Mouse (Mus musculus): ENCODE measurements around the gene Gm11037.

Gm11037 gene

GRCm38 (mm10) chr2:131152166-131152730 is 19.0 kb downstream of the Gm11037 start:
- no peak for DNase-seq

GRCm38 (mm10) chr2:131154036-131154435 is 20.7 kb downstream of the Gm11037 start:
- no peak for DNase-seq

GRCm38 (mm10) chr2:131156987-131157386 is 23.7 kb downstream of the Gm11037 start:
- DNase-seq, result no peak

GRCm38 (mm10) chr2:131159491-131159910 is 26.2 kb downstream of the Gm11037 start:
- DNase-seq, result no peak

GRCm38 (mm10) chr2:131159938-131160581 is 26.8 kb downstream of the Gm11037 start, which contains the start of gene 1700037H04Rik:
TSS of gene 1700037H04Rik (minus strand) at chr2:131160081.
- DNase-seq, result peak; percentile 98

- no peak for DNase-seq
Measured at GRCm38 (mm10) chr2:131160671-131161111, 27.4 kb downstream of the Gm11037 start.

GRCm38 (mm10) chr2:131163924-131164323 is 30.6 kb downstream of the Gm11037 start:
- DNase-seq, result no peak

GRCm38 (mm10) chr2:131166172-131166571 is 32.9 kb downstream of the Gm11037 start:
- DNase-seq, result no peak

GRCm38 (mm10) chr2:131167984-131168383 is 34.7 kb downstream of the Gm11037 start:
- no peak for DNase-seq

GRCm38 (mm10) chr2:131168914-131169313 is 35.6 kb downstream of the Gm11037 start:
- DNase-seq, result no peak

- DNase-seq, result no peak
Measured at GRCm38 (mm10) chr2:131170936-131171335, 37.6 kb downstream of the Gm11037 start.

- DNase-seq, result peak; percentile 81
Measured at GRCm38 (mm10) chr2:131171401-131172104, 38.3 kb downstream of the Gm11037 start.

GRCm38 (mm10) chr2:131172322-131172721 is 39.0 kb downstream of the Gm11037 start:
- DNase-seq, result no peak

- peak; percentile 77 for DNase-seq
Measured at GRCm38 (mm10) chr2:131174700-131175099, 41.4 kb downstream of the Gm11037 start.

- no peak for DNase-seq
Measured at GRCm38 (mm10) chr2:131175286-131175944, 42.1 kb downstream of the Gm11037 start.

GRCm38 (mm10) chr2:131175945-131176309 is 42.6 kb downstream of the Gm11037 start:
- DNase-seq, result no peak

GRCm38 (mm10) chr2:131176491-131176890 is 43.2 kb downstream of the Gm11037 start:
- DNase-seq, result no peak

GRCm38 (mm10) chr2:131177932-131178331 is 44.6 kb downstream of the Gm11037 start:
- DNase-seq, result no peak

GRCm38 (mm10) chr2:131178828-131179245 is 45.5 kb downstream of the Gm11037 start:
- DNase-seq, result no peak

GRCm38 (mm10) chr2:131179246-131179886 is 46.1 kb downstream of the Gm11037 start:
- DNase-seq, result peak; percentile 64

GRCm38 (mm10) chr2:131179990-131180587 is 46.8 kb downstream of the Gm11037 start, which contains the start of gene Cenpb:
TSS of gene Cenpb (minus strand) at chr2:131180067.
- DNase-seq, result peak; percentile 81

Data from layer of hippocampus, adult 9-11 months (tissue).